Mouse (Mus musculus): ENCODE data around the gene Gpr153. TPM values are rescaled to one million over a fixed set of nuclear protein-coding genes. Genes with fewer than 3 reads are reported as not detected.

Gpr153 gene
- total RNA-seq (2012; rRNA removed) (0.21 and 0.30 TPM in 2 replicates), total RNA-seq (2014; rRNA removed) (0.61 and 0.70 TPM in 2 replicates), polyA plus RNA-seq (2012; ENCODE audit: insufficient read length, low read depth) (1.4 and 1.8 TPM in 2 replicates)

- Histone ChIP-seq H3K9ac (ENCODE audit: insufficient read depth, low read depth) (no peak within 1 kb of the TSS), H3K36me3 (replicated peaks in 1 of 2; ENCODE audit: control insufficient read depth in 1 of 2, insufficient read depth in 1 of 2, low read length in 1 of 2) (peaks cover 0 to 7% of the 10 kb centered on the region in 2 experiments), H3K9me3 (replicated peaks; ENCODE audit: low read length) (peaks cover 2% of the 10 kb centered on the region), H3K4me1 (ENCODE audit: control insufficient read depth in 1 of 2, insufficient read depth in 2 of 2) (peaks cover 45 to 51% of the 10 kb centered on the region in 2 experiments), H3K79me2 (replicated peaks; ENCODE audit: control insufficient read depth, extremely low read depth, insufficient read depth, poor library complexity, severe bottlenecking) (no peaks in the 10 kb centered on the region), H3K27ac (ENCODE audit: insufficient read depth, low read depth) (no peak within 1 kb of the TSS), H3K27me3 (replicated peaks) (no peaks in the 10 kb centered on the region), H3K4me2 (ENCODE audit: insufficient read depth, low read depth, poor library complexity, severe bottlenecking) (no peak within 1 kb of the TSS), H3K4me3 (replicated peaks in 1 of 3; ENCODE audit: low read depth in 2 of 3, low read length in 2 of 3, poor library complexity in 1 of 3) (peak within 1 kb of the TSS in 1 of 3 experiments; percentile 45)
- no peak for DNase-seq (ENCODE audit: extremely low read depth)
- dilution Hi-C loops (cut with MboI; ENCODE audit: extremely low pct_ligation_motif_present, extremely low pct_unique_long_range_greater_than_20kb, low sequenced_read_pairs) (no loop called here), in situ Hi-C loops (cut with MboI; ENCODE audit: low pct_ligation_motif_present, low pct_unique_long_range_greater_than_20kb, low sequenced_read_pairs) (no loop called here)
- no peak for TF ChIP-seq MAX (IDR thresholded peaks at IDR 0.05; ENCODE audit: low read length)
- TF ChIP-seq POLR2AphosphoS2 (IDR thresholded peaks at IDR 0.05; ENCODE audit: low read depth, low read length): no peak
- no peak for TF ChIP-seq SIN3A (IDR thresholded peaks at IDR 0.05; ENCODE audit: low read length)
- no peak for TF ChIP-seq USF2 (conservative IDR thresholded peaks at IDR 0.05; ENCODE audit: low read depth, low read length)
- no peak for TF ChIP-seq E2F4 (IDR thresholded peaks at IDR 0.05; ENCODE audit: insufficient replicate concordance, low read depth, low read length)
- no peak for TF ChIP-seq KAT2A (IDR thresholded peaks at IDR 0.05; ENCODE audit: insufficient replicate concordance, low read length)
Measured at GRCm38 (mm10) chr4:152273621-152274236, at the start of gene Gpr153. Gene Gpr153, plus strand, starts transcription at chr4:152274232.

GRCm38 (mm10) chr4:152226901-152227486 is 47.0 kb upstream of the Gpr153 start:
- no peaks in the 10 kb centered on the region for H3K79me2 ChIP-seq (replicated peaks; ENCODE audit: control insufficient read depth, extremely low read depth, insufficient read depth, poor library complexity, severe bottlenecking)
- dilution Hi-C loops (cut with MboI; ENCODE audit: extremely low pct_ligation_motif_present, extremely low pct_unique_long_range_greater_than_20kb, low sequenced_read_pairs) (no loop called here), in situ Hi-C loops (cut with MboI; ENCODE audit: low pct_ligation_motif_present, low pct_unique_long_range_greater_than_20kb, low sequenced_read_pairs) (no loop called here)
- H3K9me3 ChIP-seq (replicated peaks; ENCODE audit: low read length): no peaks in the 10 kb centered on the region
- no peaks in the 10 kb centered on the region for H3K27me3 ChIP-seq (replicated peaks)
- H3K4me1 ChIP-seq (ENCODE audit: control insufficient read depth in 1 of 2, insufficient read depth in 2 of 2): peaks cover 4 to 52% of the 10 kb centered on the region in 2 experiments
- no peak overlapping the region for H3K9ac ChIP-seq (ENCODE audit: insufficient read depth, low read depth)
- TF ChIP-seq UBTF (IDR thresholded peaks at IDR 0.05; ENCODE audit: low read depth, low read length) (no peak), USF2 (conservative IDR thresholded peaks at IDR 0.05; ENCODE audit: low read depth, low read length) (no peak), RAD21 (IDR thresholded peaks at IDR 0.05; ENCODE audit: low read depth, low read length) (no peak), JUN (IDR thresholded peaks at IDR 0.05; ENCODE audit: insufficient read depth, low read depth, low read length) (no peak), USF1 (IDR thresholded peaks at IDR 0.05; ENCODE audit: low read depth, low read length) (no peak), POLR2A (IDR thresholded peaks at IDR 0.05; ENCODE audit: low read depth, low read length) (no peak), RCOR1 (conservative IDR thresholded peaks at IDR 0.05; ENCODE audit: low read depth, low read length) (no peak), ETS1 (conservative IDR thresholded peaks at IDR 0.05; ENCODE audit: low read depth, low read length) (no peak), JUND (conservative IDR thresholded peaks at IDR 0.05; ENCODE audit: low read depth, low read length) (no peak), SIN3A (IDR thresholded peaks at IDR 0.05; ENCODE audit: low read length) (no peak), CHD1 (IDR thresholded peaks at IDR 0.05; ENCODE audit: low read depth, low read length) (no peak), BHLHE40 (IDR thresholded peaks at IDR 0.05; ENCODE audit: low read depth, low read length) (no peak), KAT2A (IDR thresholded peaks at IDR 0.05; ENCODE audit: insufficient replicate concordance, low read length) (no peak), ELF1 (IDR thresholded peaks at IDR 0.05; ENCODE audit: low read depth, low read length) (no peak), PAX5 (IDR thresholded peaks at IDR 0.05; ENCODE audit: low read length) (no peak), MAZ (IDR thresholded peaks at IDR 0.05; ENCODE audit: low read depth, low read length) (no peak)
- no peak for DNase-seq (ENCODE audit: extremely low read depth)
- H3K36me3 ChIP-seq (replicated peaks in 1 of 2; ENCODE audit: control insufficient read depth in 1 of 2, insufficient read depth in 1 of 2, low read length in 1 of 2): peaks cover 25 to 84% of the 10 kb centered on the region in 2 experiments
- H3K4me3 ChIP-seq (replicated peaks in 1 of 3; ENCODE audit: low read depth in 2 of 3, low read length in 2 of 3, poor library complexity in 1 of 3): no peak overlapping the region
- no peak overlapping the region for H3K27ac ChIP-seq (ENCODE audit: insufficient read depth, low read depth)
- H3K4me2 ChIP-seq (ENCODE audit: insufficient read depth, low read depth, poor library complexity, severe bottlenecking): no peak overlapping the region

Measured in CH12.LX (cell line).